Mouse (Mus musculus) neural tube, embryonic 13.5 days (tissue): ENCODE measurements around the gene Dok1. TPM values are rescaled to one million over a fixed set of nuclear protein-coding genes. Genes with fewer than 3 reads are reported as not detected.

Experiments used
- ATAC-seq: fragments of 200-750 bp; cut with Nextera tagmentation; 2 replicates; pipeline ENCODE4 v1.8.0; 2017; ENCODE audit warnings: low read depth, mild to moderate bottlenecking, moderate TSS enrichment, moderate library complexity
- H3K27ac ChIP-seq: fragments of 300-500 bp; sonication (generic); replicated peaks from 2 replicates; pipeline ENCODE4 v1.5.1; 2015; ENCODE audit warnings: moderate library complexity, mild to moderate bottlenecking, inconsistent platforms
- H3K27me3 ChIP-seq: fragments of 300-500 bp; sonication (generic); 2 replicates; pipeline ENCODE4 v1.6.1; 2015; ENCODE audit warnings: mild to moderate bottlenecking, inconsistent platforms
- H3K36me3 ChIP-seq: fragments of 300-500 bp; sonication (generic); 2 replicates; pipeline ENCODE4 v1.6.1; 2015; ENCODE audit warnings: mild to moderate bottlenecking, inconsistent platforms
- H3K4me1 ChIP-seq: fragments of 300-500 bp; sonication (generic); replicated peaks from 2 replicates; pipeline ENCODE4 v1.6.1; 2015; ENCODE audit warnings: inconsistent platforms
- H3K4me2 ChIP-seq: fragments of 300-500 bp; sonication (generic); 2 replicates; pipeline ENCODE4 v1.6.1; 2015; ENCODE audit warnings: inconsistent platforms, mild to moderate bottlenecking, moderate library complexity
- H3K4me3 ChIP-seq: fragments of 300-500 bp; sonication (generic); 2 replicates; pipeline ENCODE4 v1.5.1; 2015; ENCODE audit warnings: mild to moderate bottlenecking, inconsistent platforms
- H3K9ac ChIP-seq: fragments of 300-500 bp; sonication (generic); 2 replicates; pipeline ENCODE4 v1.6.1; 2015; ENCODE audit warnings: moderate library complexity, mild to moderate bottlenecking, inconsistent platforms
- H3K9me3 ChIP-seq: fragments of 300-500 bp; sonication (generic); 2 replicates; pipeline ENCODE4 v1.6.1; 2016; ENCODE audit warnings: inconsistent platforms
- WGBS: fragments of 180-500 bp; shearing (Covaris S2); methylation state at CpG from one replicate; pipeline ENCODE4 v1.1.7; 2015; 5-methylcytosine and 5-hydroxymethylcytosine counted together
- polyA plus RNA-seq: library from polyadenylated mRNA; unstranded; fragments of >200 nt; fragmentation: Nextera tagmentation; extraction: Ambion mirVana; gene quantifications from 2 replicates; pipeline ENCODE4 v1.2.1, GENCODE M21; 2015

The Dok1 gene
- polyA plus RNA-seq, 1 experiment from 2014 or later: 3.6 TPM

DNA sequence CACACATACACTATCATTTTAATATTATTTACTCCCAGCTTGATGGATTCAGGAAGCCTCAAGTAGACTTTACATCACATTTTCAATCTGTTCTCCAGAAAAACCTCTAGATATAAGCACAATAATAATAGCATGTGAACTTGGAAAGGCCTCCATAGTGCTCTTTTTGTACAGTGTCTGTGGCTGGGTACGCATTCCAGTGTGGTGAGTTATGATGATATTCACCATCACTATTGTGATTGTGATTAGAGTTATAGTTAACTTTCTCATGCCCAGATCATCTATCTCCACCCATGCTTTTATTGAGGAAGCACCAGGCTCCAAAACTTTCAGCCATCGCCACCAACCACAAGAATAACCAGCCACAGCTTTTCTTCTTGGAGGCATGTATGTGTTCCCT, 9.5 kb downstream of the Dok1 start:
- Histone ChIP-seq H3K27me3 (no peaks in the 10 kb centered on the region), H3K9ac (no peak overlapping the region), H3K27ac (no peak overlapping the region), H3K4me1 (no peaks in the 10 kb centered on the region), H3K36me3 (no peaks in the 10 kb centered on the region), H3K4me3 (no peak overlapping the region), H3K4me2 (no peak overlapping the region), H3K9me3 (no peaks in the 10 kb centered on the region)
- ATAC-seq: no peak
- 95% methylated on average over 2 of the region's 2 CpGs for WGBS

DNA sequence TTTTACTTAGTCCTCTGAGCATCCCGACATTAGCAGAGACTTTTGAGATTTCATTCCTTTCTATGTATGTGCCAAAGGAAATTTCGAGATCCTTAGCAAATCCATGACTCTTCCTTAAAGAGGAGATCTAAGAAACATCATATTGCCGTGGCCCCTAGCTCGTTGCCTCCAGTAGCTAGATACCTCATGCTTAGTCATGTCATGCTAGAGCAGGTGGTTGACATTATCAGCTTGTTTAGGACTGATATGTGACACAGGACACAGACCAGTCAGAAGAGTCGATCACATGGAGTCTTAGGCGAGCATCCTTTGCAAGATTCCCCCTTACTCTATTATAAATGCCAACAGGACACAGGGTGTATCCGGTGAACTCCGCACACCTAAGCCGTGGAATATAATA, 10.3 kb downstream of the Dok1 start:
- Histone ChIP-seq H3K36me3 (no peaks in the 10 kb centered on the region), H3K9ac (no peak overlapping the region), H3K9me3 (no peaks in the 10 kb centered on the region), H3K4me3 (no peak overlapping the region), H3K27me3 (no peaks in the 10 kb centered on the region), H3K27ac (no peak overlapping the region), H3K4me1 (no peaks in the 10 kb centered on the region), H3K4me2 (no peak overlapping the region)
- 91% methylated on average over 9 of the region's 9 CpGs for WGBS
- ATAC-seq: no peak

DNA sequence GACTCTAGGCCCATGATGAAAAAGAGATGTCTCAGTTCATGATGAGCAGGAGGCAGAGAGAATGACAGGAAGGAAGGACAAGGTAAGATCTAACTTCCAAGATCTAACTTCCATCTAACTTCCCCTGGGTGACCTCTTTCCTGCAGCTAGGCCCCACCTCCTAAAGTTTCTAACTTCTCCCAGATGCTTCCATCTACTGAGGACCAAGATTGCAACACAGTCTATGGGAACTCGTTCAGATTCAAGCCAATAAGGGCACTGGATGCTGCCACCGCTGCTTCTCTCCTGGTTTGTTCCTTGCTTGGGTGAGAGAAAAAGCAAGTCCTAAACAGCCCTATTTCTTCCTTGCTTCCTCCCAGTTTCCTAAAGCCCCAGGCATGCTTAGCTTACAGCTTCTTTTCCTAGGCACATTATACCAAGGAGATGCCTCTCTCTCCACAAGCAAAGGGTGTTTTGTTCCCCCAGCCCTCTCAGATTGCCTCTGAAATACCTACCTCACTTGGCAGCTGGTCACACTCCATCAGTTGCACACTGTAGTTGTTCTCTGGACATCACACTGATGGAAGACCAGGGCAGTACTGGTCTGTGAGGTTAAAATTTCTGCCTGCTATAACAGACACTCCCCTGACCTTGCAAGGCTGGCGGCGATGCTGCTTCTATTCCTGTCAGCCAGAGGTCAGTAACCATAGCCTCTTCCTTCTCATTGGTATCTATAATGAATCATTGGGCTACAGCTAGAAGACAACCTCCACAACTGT, 12.3 kb downstream of the Dok1 start:
- no peak overlapping the region for H3K4me3 ChIP-seq
- H3K36me3 ChIP-seq: no peaks in the 10 kb centered on the region
- ATAC-seq: no peak
- no peak overlapping the region for H3K4me2 ChIP-seq
- no peak overlapping the region for H3K9ac ChIP-seq
- no peaks in the 10 kb centered on the region for H3K9me3 ChIP-seq
- no peaks in the 10 kb centered on the region for H3K4me1 ChIP-seq
- 87% methylated on average over 4 of the region's 4 CpGs for WGBS
- no peaks in the 10 kb centered on the region for H3K27me3 ChIP-seq
- no peak overlapping the region for H3K27ac ChIP-seq

DNA sequence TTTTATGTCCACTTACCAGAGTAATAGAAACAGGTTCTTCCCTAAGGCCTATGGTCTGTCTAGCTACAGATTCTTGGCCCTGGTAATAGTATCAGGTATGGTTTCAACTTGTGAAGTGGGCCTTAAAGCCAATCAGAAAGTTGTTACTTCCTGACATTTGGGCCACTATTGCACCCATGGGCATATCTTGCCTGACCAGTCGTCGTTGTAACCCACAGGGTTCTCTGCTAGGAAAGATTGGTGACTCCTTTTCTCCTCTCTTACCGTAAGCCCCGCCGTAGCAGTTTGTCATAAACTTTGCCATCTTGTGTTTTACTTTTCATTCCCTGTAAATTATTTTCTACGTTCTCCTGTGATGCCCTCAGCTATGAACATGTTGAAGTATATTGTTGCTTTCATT, 13.2 kb downstream of the Dok1 start:
- 82% methylated on average over 6 of the region's 6 CpGs for WGBS
- no peaks in the 10 kb centered on the region for H3K4me1 ChIP-seq
- no peak overlapping the region for H3K27ac ChIP-seq
- no peaks in the 10 kb centered on the region for H3K9me3 ChIP-seq
- H3K4me2 ChIP-seq: no peak overlapping the region
- no peaks in the 10 kb centered on the region for H3K27me3 ChIP-seq
- no peak overlapping the region for H3K4me3 ChIP-seq
- no peaks in the 10 kb centered on the region for H3K36me3 ChIP-seq
- ATAC-seq: no peak
- H3K9ac ChIP-seq: no peak overlapping the region

DNA sequence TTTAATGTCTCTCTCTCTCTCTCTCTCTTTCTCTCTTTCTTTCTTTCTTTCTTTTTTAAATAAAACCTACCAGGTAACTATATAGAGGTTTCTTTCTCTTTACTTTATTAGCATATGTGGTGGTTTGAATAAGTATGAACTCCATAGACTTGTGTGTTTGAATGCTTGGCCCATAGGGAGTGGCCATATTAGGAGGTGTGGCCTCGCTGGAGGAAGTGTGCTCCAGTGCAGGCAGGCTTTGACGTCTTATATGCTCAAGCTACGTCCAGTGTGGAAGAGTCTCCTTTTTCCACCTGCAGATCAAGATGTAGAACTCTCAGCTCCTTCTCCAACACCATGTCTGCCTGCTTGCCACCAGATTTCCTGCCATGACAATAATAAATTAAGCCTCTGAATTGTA, 14.2 kb downstream of the Dok1 start:
- ATAC-seq: no peak
- Histone ChIP-seq H3K36me3 (no peaks in the 10 kb centered on the region), H3K9ac (no peak overlapping the region), H3K9me3 (no peaks in the 10 kb centered on the region), H3K4me1 (no peaks in the 10 kb centered on the region), H3K27ac (no peak overlapping the region), H3K4me3 (no peak overlapping the region), H3K4me2 (no peak overlapping the region), H3K27me3 (no peaks in the 10 kb centered on the region)
- 79% methylated on average over 3 of the region's 3 CpGs for WGBS

DNA sequence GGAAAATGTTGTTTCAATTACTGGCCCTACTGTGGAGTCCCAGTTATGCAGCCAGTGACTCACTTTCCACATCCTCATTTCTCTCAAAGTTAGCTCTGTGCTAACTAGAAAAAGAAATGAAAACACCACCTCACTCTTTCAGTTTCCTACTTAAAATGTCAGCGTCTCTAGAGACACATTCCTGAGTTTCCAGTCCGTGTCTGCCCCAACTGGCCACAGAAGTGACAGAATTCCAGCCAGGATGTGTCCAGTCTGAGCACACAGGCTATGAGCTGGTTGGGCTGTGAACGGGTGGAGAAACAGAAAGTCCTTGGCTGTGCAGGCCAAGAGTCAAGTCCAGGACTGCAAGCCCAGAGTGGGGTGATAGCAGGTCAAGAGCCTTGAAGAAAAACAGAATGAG, 16.1 kb downstream of the Dok1 start:
- no peaks in the 10 kb centered on the region for H3K9me3 ChIP-seq
- H3K36me3 ChIP-seq: no peaks in the 10 kb centered on the region
- ATAC-seq: no peak
- H3K4me3 ChIP-seq: no peak overlapping the region
- WGBS: 74% methylated on average over 3 of the region's 3 CpGs
- no peaks in the 10 kb centered on the region for H3K27me3 ChIP-seq
- no peak overlapping the region for H3K9ac ChIP-seq
- H3K27ac ChIP-seq: no peak overlapping the region
- H3K4me2 ChIP-seq: no peak overlapping the region
- H3K4me1 ChIP-seq: no peaks in the 10 kb centered on the region

DNA sequence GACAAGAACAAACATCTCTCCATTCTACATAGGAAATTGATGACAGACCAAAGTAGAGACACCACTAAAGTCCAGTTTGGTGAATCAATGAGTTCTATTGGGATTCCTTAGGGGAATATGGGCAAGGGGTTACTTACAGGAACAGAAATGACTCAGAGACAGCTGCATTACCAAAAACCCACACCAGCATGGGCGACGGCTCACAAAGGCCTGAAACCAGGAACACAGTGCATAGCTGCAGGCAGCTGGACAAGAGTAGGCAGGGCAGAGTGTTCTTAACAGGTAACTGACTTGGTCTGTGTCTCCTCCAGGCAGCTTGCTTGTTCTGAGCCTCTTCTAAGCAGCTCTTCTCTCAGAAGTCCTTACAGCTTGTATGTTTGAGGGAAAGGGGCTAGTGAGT, 17.5 kb downstream of the Dok1 start:
- Histone ChIP-seq H3K9ac (no peak overlapping the region), H3K4me2 (no peak overlapping the region), H3K27me3 (no peaks in the 10 kb centered on the region), H3K9me3 (no peaks in the 10 kb centered on the region), H3K4me1 (no peaks in the 10 kb centered on the region), H3K27ac (no peak overlapping the region), H3K36me3 (no peaks in the 10 kb centered on the region), H3K4me3 (no peak overlapping the region)
- ATAC-seq: no peak
- 90% methylated on average over 2 of the region's 2 CpGs for WGBS

DNA sequence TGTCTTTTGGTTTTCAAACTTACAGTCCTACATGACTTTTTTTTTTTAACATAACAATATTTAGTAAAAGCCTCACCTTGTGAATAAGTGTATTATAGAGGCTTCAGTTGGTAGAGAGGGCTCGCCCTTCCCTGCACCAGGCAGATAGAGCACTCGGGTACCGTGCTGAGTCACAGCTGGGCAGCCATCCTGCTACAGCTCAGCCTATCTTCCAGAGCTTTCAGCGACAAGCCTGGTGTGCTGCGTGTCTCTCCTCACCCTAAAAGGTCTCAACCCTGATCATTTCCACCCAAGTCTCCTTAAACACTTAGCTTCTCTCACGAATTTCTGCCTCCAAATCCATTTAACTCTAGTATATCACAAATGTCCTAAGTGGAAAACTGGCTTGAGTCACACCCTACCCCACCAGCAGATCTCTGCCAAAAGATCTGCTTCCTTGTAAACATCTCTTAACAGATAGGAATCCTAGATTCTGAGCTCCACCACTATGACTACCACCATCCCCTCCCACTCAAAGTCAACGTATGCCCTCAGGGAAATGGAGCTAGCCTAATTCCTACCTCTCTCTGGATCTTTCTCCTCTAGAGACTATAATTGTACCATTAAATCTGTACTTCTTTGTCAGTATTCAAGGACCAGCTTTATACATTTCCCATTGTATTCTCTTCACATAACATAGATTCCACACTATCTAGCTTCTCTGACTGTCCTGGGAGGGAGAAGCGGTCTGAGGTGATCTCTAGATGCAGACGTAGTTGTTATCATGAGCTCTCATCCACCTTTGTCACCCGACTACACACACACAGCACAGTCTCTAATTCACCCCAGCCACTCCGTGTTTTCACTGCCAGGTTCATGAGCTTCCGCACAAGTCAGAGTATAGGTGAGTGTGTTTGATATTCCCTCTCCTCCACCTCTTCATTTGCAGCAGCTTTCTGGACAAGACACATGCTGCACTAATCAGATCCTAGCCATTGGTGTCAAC, 18.5 kb downstream of the Dok1 start:
- H3K9me3 ChIP-seq: no peaks in the 10 kb centered on the region
- H3K9ac ChIP-seq: no peak overlapping the region
- H3K4me1 ChIP-seq: no peaks in the 10 kb centered on the region
- H3K4me2 ChIP-seq: no peak overlapping the region
- no peak overlapping the region for H3K27ac ChIP-seq
- ATAC-seq: no peak
- H3K27me3 ChIP-seq: no peaks in the 10 kb centered on the region
- H3K36me3 ChIP-seq: no peaks in the 10 kb centered on the region
- H3K4me3 ChIP-seq: no peak overlapping the region
- 82% methylated on average over 12 of the region's 12 CpGs for WGBS

DNA sequence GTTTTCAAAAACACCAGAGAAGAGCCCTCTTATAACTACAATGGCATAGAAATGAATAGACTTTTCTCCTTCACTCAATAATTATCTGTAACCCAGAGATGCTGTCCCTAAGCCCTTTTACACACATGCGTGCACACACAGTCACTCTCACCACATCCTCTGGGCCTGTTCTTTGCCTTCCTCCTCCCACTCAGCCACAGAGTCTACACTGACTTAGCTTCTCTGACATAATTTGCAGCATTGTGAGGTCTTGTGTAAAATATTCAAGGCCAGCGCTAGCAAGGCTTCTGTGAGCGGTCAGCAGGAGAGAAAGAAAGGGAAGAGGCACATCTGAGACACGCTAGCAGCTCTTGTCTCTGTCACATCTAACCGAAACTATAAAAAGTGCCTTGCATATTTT, 19.8 kb downstream of the Dok1 start:
- H3K36me3 ChIP-seq: no peaks in the 10 kb centered on the region
- H3K27ac ChIP-seq: no peak overlapping the region
- H3K9me3 ChIP-seq: no peaks in the 10 kb centered on the region
- no peak overlapping the region for H3K4me2 ChIP-seq
- WGBS: 78% methylated on average over 5 of the region's 5 CpGs
- no peak overlapping the region for H3K9ac ChIP-seq
- H3K4me3 ChIP-seq: no peak overlapping the region
- H3K27me3 ChIP-seq: no peaks in the 10 kb centered on the region
- no peaks in the 10 kb centered on the region for H3K4me1 ChIP-seq
- ATAC-seq: no peak

DNA sequence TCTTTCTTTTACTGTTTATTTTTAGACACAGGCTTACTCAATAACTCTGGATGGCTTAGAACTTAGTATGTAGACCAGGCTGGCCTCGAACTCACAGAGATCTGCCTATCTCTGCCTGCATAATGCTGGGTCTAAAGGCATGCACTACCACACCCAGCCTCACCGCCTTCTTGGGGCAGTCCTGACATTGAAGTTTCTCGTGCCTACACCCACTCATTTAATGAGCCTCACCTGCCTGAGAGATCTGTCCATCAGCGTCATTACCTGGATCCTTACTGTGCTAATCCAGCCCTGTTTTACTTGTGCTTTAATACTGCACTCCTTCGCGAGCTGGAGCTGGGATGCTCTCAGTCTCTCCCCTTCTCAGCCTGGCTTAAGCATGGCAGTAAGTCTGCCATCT, 21.5 kb downstream of the Dok1 start:
- WGBS: 78% methylated on average over 6 of the region's 6 CpGs
- H3K4me1 ChIP-seq: no peaks in the 10 kb centered on the region
- no peaks in the 10 kb centered on the region for H3K36me3 ChIP-seq
- H3K27ac ChIP-seq: no peak overlapping the region
- H3K9ac ChIP-seq: no peak overlapping the region
- no peak overlapping the region for H3K4me2 ChIP-seq
- H3K27me3 ChIP-seq: no peaks in the 10 kb centered on the region
- no peak for ATAC-seq
- no peaks in the 10 kb centered on the region for H3K9me3 ChIP-seq
- no peak overlapping the region for H3K4me3 ChIP-seq

DNA sequence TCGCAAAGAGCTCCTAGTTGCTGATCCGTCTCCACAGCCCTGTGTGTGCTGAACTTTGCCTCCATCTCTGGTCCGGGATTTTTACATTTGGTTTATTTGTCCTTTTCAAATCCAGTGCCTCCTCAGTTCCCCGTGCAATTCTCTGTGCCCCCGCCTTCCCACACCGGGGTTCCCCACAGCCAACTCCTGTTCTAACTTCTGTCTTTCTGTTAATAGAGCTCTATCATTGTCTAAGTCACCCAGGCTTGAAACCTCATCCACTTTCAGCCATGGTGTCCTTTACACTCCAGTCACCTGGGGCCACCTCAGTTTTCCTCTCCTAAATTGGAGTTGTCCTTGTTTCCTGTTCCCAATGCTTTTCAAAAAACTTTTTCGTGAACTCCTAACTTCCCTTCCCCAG, 22.0 kb downstream of the Dok1 start:
- Histone ChIP-seq H3K4me2 (no peak overlapping the region), H3K36me3 (no peaks in the 10 kb centered on the region), H3K9ac (no peak overlapping the region), H3K9me3 (no peaks in the 10 kb centered on the region), H3K27me3 (no peaks in the 10 kb centered on the region), H3K27ac (no peak overlapping the region), H3K4me1 (no peaks in the 10 kb centered on the region), H3K4me3 (no peak overlapping the region)
- WGBS: 85% methylated on average over 7 of the region's 7 CpGs
- ATAC-seq: no peak

DNA sequence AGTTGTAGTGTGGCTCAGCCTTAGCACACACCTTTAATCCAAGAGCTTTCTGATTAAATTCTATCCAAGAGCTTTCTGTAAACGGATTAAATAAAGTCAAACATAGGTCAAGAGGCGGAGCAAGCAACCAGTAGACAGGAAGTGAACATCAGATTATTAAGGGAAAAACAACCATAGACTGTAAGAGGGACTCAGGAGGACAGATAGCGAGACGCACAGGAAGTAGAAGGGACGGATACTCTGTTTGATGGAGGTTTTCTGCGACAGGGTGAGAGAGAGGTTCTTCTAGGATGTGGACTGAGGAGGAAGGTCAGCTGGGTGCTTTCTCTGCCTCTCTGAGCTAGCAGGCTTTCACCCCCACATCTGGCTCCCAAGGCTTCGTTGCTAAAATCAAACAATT, 23.3 kb downstream of the Dok1 start:
- Histone ChIP-seq H3K27me3 (no peaks in the 10 kb centered on the region), H3K4me1 (no peaks in the 10 kb centered on the region), H3K9me3 (no peaks in the 10 kb centered on the region), H3K4me2 (no peak overlapping the region), H3K27ac (no peak overlapping the region), H3K36me3 (no peaks in the 10 kb centered on the region), H3K9ac (no peak overlapping the region), H3K4me3 (no peak overlapping the region)
- 73% methylated on average over 7 of the region's 7 CpGs for WGBS
- no peak for ATAC-seq
